Mouse (Mus musculus) bone marrow macrophage, adult 2 months (primary cell): ENCODE measurements around the gene Dusp27.

Experiments used
- CTCF ChIP-seq: IDR thresholded peaks from 2 replicates; pipeline ENCODE4 v1.5.1; 2012; ENCODE audit warnings: low read depth, mild to moderate bottlenecking, low read length, moderate library complexity
- POLR2A ChIP-seq: IDR thresholded peaks from 2 replicates; pipeline ENCODE4 v1.6.1; 2012; ENCODE audit warnings: mild to moderate bottlenecking, low read depth, low read length, borderline replicate concordance

- TF ChIP-seq POLR2A (no peak), CTCF (no peak)
Measured at GRCm38 (mm10) chr1:166149441-166149840, 21.7 kb upstream of the Dusp27 start.
